Mouse (Mus musculus) megakaryocyte, embryonic 14.5 days (primary cell): Measurements from ENCODE around the gene Psmd2.

Experiments
- FLI1 ChIP-seq: IDR thresholded peaks from 2 replicates; pipeline ENCODE4 v1.6.1; 2012; ENCODE audit warnings: low read length, inconsistent platforms, mixed read lengths
- GATA1 ChIP-seq: IDR thresholded peaks from 3 replicates; pipeline ENCODE4 v1.6.1; 2012; ENCODE audit warnings: mixed read lengths, low read length, inconsistent platforms, borderline replicate concordance

- no peak for TF ChIP-seq GATA1
- no peak for TF ChIP-seq FLI1
Observed at GRCm38 (mm10) chr16:20621991-20622685, 29.3 kb upstream of the Psmd2 start.
